Mouse (Mus musculus) embryonic fibroblast, embryonic 13.5 days (primary cell): ENCODE measurements at regions not wholly inside any gene's neighbourhood (a gene's known extent, or its start where the extent isn't known, plus 50 kb on each side); places are given as distances from the start of the nearest gene placed in this dataset.

Experiments
- CTCF ChIP-seq: IDR thresholded peaks from 2 replicates; pipeline ENCODE4 v1.5.1; 2011; ENCODE audit warnings: mild to moderate bottlenecking, control low read depth, low read length, moderate library complexity, borderline replicate concordance; ENCODE audit not compliant: insufficient read depth
- POLR2A ChIP-seq: IDR thresholded peaks from 2 replicates; pipeline ENCODE4 v1.6.1; 2011; ENCODE audit warnings: low read depth, mild to moderate bottlenecking, control low read depth, low read length, moderate library complexity

DNA sequence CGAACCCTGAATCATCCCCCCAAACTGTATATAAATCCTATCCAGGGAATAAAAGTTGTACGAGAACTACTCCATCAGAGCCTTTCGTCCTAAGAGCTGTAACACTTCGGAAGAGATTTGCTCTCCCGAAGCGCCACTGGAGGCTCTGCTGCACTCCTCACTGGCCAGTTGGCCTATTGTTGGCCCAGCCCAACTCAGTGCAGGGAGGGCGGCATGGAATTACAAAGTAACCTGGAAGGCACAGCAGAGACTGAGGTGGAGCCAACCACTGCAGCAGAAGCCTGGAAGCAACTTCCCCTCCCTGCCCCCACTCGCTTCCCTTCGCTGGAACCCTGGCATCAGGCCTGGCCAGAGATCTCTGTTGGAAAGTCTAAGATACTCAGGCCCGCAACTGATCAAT is 191.7 kb upstream of the Cobl start:
- no peak for TF ChIP-seq CTCF
- TF ChIP-seq POLR2A: no peak
